Mouse (Mus musculus): ENCODE data around the gene Ppih. TPM values are rescaled to one million over a fixed set of nuclear protein-coding genes. Genes with fewer than 3 reads are reported as not detected.

Gene Ppih
- polyA plus RNA-seq, 1 experiment: 22.2 TPM

DNA sequence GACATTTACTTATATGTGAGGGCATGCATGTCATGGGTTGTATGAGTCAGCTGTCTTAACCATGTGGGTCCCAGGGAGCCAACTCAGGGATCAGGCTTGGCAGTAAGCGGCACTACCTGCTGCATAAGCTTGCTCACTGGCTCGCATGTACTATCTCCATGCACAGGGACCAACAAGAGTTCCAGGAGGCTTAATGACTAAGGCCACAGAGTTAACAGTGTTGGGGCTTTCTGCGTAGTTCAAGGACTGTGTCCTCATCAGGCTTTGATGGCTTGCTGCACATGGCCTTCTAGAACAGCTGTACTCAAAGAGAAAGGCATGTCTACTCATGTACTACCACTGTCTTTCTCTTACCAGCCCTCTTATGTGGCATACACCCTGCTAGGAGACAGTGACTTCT, 19.6 kb downstream of the Ppih start:
- TF ChIP-seq MYOD1 (IDR thresholded peaks at IDR 0.05; ENCODE audit: control insufficient read depth in 1 of 3, insufficient read length in 2 of 3, low read depth in 2 of 3) (no peak), MYOG (IDR thresholded peaks at IDR 0.05; ENCODE audit: control insufficient read depth in 1 of 3, insufficient read depth in 1 of 3, insufficient read length in 2 of 3, low read depth in 2 of 3) (no peak), CEBPB (IDR thresholded peaks at IDR 0.05; ENCODE audit: insufficient read depth, poor library complexity, severe bottlenecking) (no peak), MAX (IDR thresholded peaks at IDR 0.05; ENCODE audit: low read depth) (no peak), SRF (IDR thresholded peaks at IDR 0.05; ENCODE audit: control insufficient read depth, insufficient read length, low read depth) (no peak), REST (IDR thresholded peaks at IDR 0.05; ENCODE audit: insufficient read depth, insufficient read length) (no peak), POLR2A (IDR thresholded peaks at IDR 0.05; ENCODE audit: insufficient read length, low read depth) (no peak), E2F4 (IDR thresholded peaks at IDR 0.05; ENCODE audit: insufficient read depth) (no peak), TCF12 (IDR thresholded peaks at IDR 0.05; ENCODE audit: insufficient read depth, poor library complexity, severe bottlenecking) (no peak), USF1 (IDR thresholded peaks at IDR 0.05; ENCODE audit: low read depth) (no peak), TCF3 (IDR thresholded peaks at IDR 0.05; ENCODE audit: insufficient read length, low read depth) (no peak)
- no peak overlapping the region for H3K4me2 ChIP-seq (ENCODE audit: low read depth)

DNA sequence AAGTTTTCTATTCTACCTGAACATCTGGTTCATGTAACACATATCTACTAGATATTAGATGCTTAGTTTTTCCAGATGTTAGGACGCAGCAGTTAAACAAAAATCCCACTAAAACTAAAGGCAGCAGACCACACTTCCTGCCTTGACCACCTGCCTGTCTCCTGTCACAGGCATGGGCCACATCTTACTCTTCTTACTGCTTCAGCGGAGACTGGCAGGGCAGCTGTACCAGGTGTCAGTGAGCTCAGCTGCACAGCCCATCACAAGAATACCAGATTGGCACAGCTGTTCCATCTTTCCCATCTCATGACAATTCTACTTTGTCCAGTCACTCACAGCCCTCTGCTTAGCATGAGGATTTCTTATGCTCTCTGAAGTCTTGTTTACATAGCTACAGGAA, 23.0 kb downstream of the Ppih start:
- H3K79me2 ChIP-seq (ENCODE audit: control insufficient read depth, insufficient read depth): peaks cover 18% of the 10 kb centered on the region
- H3ac ChIP-seq (ENCODE audit: control insufficient read depth, insufficient read length): no peak overlapping the region
- H3K27me3 ChIP-seq (ENCODE audit: control insufficient read depth, insufficient read depth, insufficient read length): no peaks in the 10 kb centered on the region
- no peaks in the 10 kb centered on the region for H3K36me3 ChIP-seq (ENCODE audit: control insufficient read depth, insufficient read depth)
- H3K4me3 ChIP-seq: no peak overlapping the region
- TF ChIP-seq POLR2A (IDR thresholded peaks at IDR 0.05; ENCODE audit: insufficient read length, low read depth): no peak
- no peak for TF ChIP-seq MAX (IDR thresholded peaks at IDR 0.05; ENCODE audit: low read depth)
- TF ChIP-seq USF1 (IDR thresholded peaks at IDR 0.05; ENCODE audit: low read depth): no peak
- TF ChIP-seq CEBPB (IDR thresholded peaks at IDR 0.05; ENCODE audit: insufficient read depth, poor library complexity, severe bottlenecking): no peak
- TF ChIP-seq TCF3 (IDR thresholded peaks at IDR 0.05; ENCODE audit: insufficient read length, low read depth): no peak
- TF ChIP-seq MYOD1 (IDR thresholded peaks at IDR 0.05; ENCODE audit: control insufficient read depth in 1 of 3, insufficient read length in 2 of 3, low read depth in 2 of 3): peak in 2 of 3 experiments; percentile 24 to 55
- TF ChIP-seq MYOG (IDR thresholded peaks at IDR 0.05; ENCODE audit: control insufficient read depth in 1 of 3, insufficient read depth in 1 of 3, insufficient read length in 2 of 3, low read depth in 2 of 3): peak in 1 of 3 experiments; percentile 8
- no peak for TF ChIP-seq E2F4 (IDR thresholded peaks at IDR 0.05; ENCODE audit: insufficient read depth)
- no peak overlapping the region for H3K4me2 ChIP-seq (ENCODE audit: low read depth)

More for the DNA sequence above, 19.6 kb downstream of the Ppih start:
- H3K4me3 ChIP-seq: no peak overlapping the region
- H3K27me3 ChIP-seq (ENCODE audit: control insufficient read depth, insufficient read depth, insufficient read length): no peaks in the 10 kb centered on the region
- H3K36me3 ChIP-seq (ENCODE audit: control insufficient read depth, insufficient read depth): no peaks in the 10 kb centered on the region
- no peaks in the 10 kb centered on the region for H3K79me2 ChIP-seq (ENCODE audit: control insufficient read depth, insufficient read depth)
- H3ac ChIP-seq (ENCODE audit: control insufficient read depth, insufficient read length): no peak overlapping the region

DNA sequence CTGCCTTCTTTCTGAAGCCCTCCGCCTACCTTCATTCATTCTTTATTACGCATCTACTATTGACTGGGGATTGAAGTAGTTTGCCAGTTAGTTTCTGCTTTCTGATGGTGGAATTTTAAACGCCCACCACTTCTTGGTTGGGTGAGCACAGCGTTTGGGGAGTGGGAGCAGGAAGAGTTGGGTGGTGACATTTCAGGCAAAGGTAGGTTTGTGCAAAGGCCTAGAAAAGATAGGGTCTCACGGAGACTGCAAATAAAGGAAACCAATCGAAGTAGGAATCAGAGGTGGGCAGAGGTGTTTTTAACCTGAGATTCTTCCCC, 25.3 kb downstream of the Ppih start:
- Histone ChIP-seq H3K36me3 (ENCODE audit: control insufficient read depth, insufficient read depth) (peaks cover 10% of the 10 kb centered on the region), H3K27me3 (ENCODE audit: control insufficient read depth, insufficient read depth, insufficient read length) (no peaks in the 10 kb centered on the region), H3K4me2 (ENCODE audit: low read depth) (peak overlapping the region; percentile 98), H3K79me2 (ENCODE audit: control insufficient read depth, insufficient read depth) (peaks cover 41% of the 10 kb centered on the region), H3K4me3 (peak overlapping the region; percentile 86), H3ac (ENCODE audit: control insufficient read depth, insufficient read length) (peak overlapping the region; percentile 99)
- TF ChIP-seq POLR2AphosphoS2 (IDR thresholded peaks at IDR 0.05; ENCODE audit: insufficient read length, low read depth) (no peak), CEBPB (IDR thresholded peaks at IDR 0.05; ENCODE audit: insufficient read depth, poor library complexity, severe bottlenecking) (no peak), TCF12 (IDR thresholded peaks at IDR 0.05; ENCODE audit: insufficient read depth, poor library complexity, severe bottlenecking) (no peak), TCF3 (IDR thresholded peaks at IDR 0.05; ENCODE audit: insufficient read length, low read depth) (no peak), USF1 (IDR thresholded peaks at IDR 0.05; ENCODE audit: low read depth) (no peak), POLR2A (IDR thresholded peaks at IDR 0.05; ENCODE audit: insufficient read length, low read depth) (no peak), MAX (IDR thresholded peaks at IDR 0.05; ENCODE audit: low read depth) (no peak), MYOD1 (IDR thresholded peaks at IDR 0.05; ENCODE audit: control insufficient read depth in 1 of 3, insufficient read length in 2 of 3, low read depth in 2 of 3) (no peak), SRF (IDR thresholded peaks at IDR 0.05; ENCODE audit: control insufficient read depth, insufficient read length, low read depth) (no peak), REST (IDR thresholded peaks at IDR 0.05; ENCODE audit: insufficient read depth, insufficient read length) (no peak), MYOG (IDR thresholded peaks at IDR 0.05; ENCODE audit: control insufficient read depth in 1 of 3, insufficient read depth in 1 of 3, insufficient read length in 2 of 3, low read depth in 2 of 3) (no peak), E2F4 (IDR thresholded peaks at IDR 0.05; ENCODE audit: insufficient read depth) (no peak)

DNA sequence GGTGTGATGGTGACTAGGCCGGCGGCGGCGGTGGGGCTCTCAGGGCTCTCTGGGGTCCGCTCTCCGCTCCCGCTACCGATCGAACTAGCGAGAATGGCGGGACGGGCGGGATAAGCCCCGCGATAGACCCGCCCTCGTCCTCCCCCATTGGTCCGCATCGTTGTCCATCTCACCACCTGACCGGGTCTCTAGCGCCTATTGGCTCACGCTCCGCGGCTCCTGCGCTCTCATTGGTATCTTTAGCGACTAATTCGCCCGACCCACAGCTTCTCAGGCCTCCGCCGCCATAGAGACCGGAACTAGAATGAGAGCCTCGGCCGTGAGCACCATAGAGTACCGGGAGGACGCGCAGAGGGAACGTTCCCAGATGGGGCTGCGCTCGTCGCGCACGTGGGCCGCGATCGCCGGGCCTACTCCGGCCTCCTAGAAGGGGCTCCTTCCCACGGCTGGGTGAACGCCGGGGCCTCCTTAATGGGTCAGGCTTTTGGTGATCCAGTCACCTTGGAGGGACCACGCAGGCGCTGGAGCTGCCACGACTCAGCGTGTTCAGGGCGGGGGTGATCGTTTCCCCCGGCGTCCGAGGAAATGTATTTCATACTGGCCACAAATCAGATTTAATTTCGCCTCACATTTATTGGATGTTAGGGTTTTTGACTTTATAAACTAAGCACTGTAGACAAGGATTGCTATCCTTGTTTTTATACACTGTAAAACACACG, 25.8 kb downstream of the Ppih start, which contains the start of gene Ybx1:
Gene Ybx1 (minus strand): TSS at position 190 of the 719 bp plus-strand sequence.
- H3K4me3 ChIP-seq: peak within 1 kb of the TSS; percentile 86
- H3K27me3 ChIP-seq (ENCODE audit: control insufficient read depth, insufficient read depth, insufficient read length): no peaks in the 10 kb centered on the region
- TF ChIP-seq MAX (IDR thresholded peaks at IDR 0.05; ENCODE audit: low read depth): peak; percentile 12
- TF ChIP-seq USF1 (IDR thresholded peaks at IDR 0.05; ENCODE audit: low read depth): peak; percentile 91
- peak; percentile 24 for TF ChIP-seq REST (IDR thresholded peaks at IDR 0.05; ENCODE audit: insufficient read depth, insufficient read length)
- no peak for TF ChIP-seq SRF (IDR thresholded peaks at IDR 0.05; ENCODE audit: control insufficient read depth, insufficient read length, low read depth)
- TF ChIP-seq TCF3 (IDR thresholded peaks at IDR 0.05; ENCODE audit: insufficient read length, low read depth): no peak
- peak; percentile 67 for TF ChIP-seq POLR2AphosphoS2 (IDR thresholded peaks at IDR 0.05; ENCODE audit: insufficient read length, low read depth)
- no peak for TF ChIP-seq CEBPB (IDR thresholded peaks at IDR 0.05; ENCODE audit: insufficient read depth, poor library complexity, severe bottlenecking)
- peak; percentile 61 for TF ChIP-seq E2F4 (IDR thresholded peaks at IDR 0.05; ENCODE audit: insufficient read depth)
- no peak for TF ChIP-seq MYOG (IDR thresholded peaks at IDR 0.05; ENCODE audit: control insufficient read depth in 1 of 3, insufficient read depth in 1 of 3, insufficient read length in 2 of 3, low read depth in 2 of 3)
- TF ChIP-seq TCF12 (IDR thresholded peaks at IDR 0.05; ENCODE audit: insufficient read depth, poor library complexity, severe bottlenecking): no peak
- TF ChIP-seq MYOD1 (IDR thresholded peaks at IDR 0.05; ENCODE audit: control insufficient read depth in 1 of 3, insufficient read length in 2 of 3, low read depth in 2 of 3): no peak
- peak; percentile 74 for TF ChIP-seq POLR2A (IDR thresholded peaks at IDR 0.05; ENCODE audit: insufficient read length, low read depth)
- H3K36me3 ChIP-seq (ENCODE audit: control insufficient read depth, insufficient read depth): peaks cover 16% of the 10 kb centered on the region
- H3K79me2 ChIP-seq (ENCODE audit: control insufficient read depth, insufficient read depth): peaks cover 46% of the 10 kb centered on the region
- H3K4me2 ChIP-seq (ENCODE audit: low read depth): peak within 1 kb of the TSS; percentile 98
- H3ac ChIP-seq (ENCODE audit: control insufficient read depth, insufficient read length): peak within 1 kb of the TSS; percentile 99
